In the genomic region with DNA sequence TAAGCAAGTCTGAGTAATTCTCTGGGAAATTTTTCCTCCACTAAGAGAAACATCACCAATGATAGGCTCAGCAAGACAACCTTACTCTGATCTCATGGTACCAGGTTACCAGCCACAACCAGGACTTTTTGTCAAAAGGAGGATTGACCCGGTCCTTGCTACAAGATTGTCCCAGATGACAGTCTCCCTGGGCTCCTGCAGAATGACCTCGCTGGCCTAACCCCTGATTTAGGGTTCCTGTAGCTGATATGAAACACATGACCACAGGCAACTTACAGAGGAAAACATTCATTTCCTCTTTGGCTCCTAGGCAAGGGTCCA, we compare ENCODE assay signal across 8 mouse cellular contexts.
DNase-seq lines count a peak whose midpoint lies in the region; ATAC-seq and TF ChIP-seq lines count a peak whose summit lies in the region.

No protein-coding gene starts in this region.

- H3K4me3 ChIP-seq in heart, embryonic 11.5 days (ENCODE audit: low read depth, low read length), result no peak overlapping the region
- no peak overlapping the region for H3K4me3 ChIP-seq in heart, embryonic 12.5 days
- no peak overlapping the region for H3K4me3 ChIP-seq in liver, postnatal 0 days (ENCODE audit: low read depth, low read length)

- H3K4me1 ChIP-seq in heart, embryonic 11.5 days (ENCODE audit: control insufficient read depth, insufficient read depth, low read length), result peaks cover 6% of the 10 kb centered on the region
- peaks cover 30% of the 10 kb centered on the region for H3K4me1 ChIP-seq in heart, embryonic 12.5 days (replicated peaks)
- H3K4me1 ChIP-seq in liver, postnatal 0 days (ENCODE audit: insufficient read depth), result peaks cover 12% of the 10 kb centered on the region

- no peak for TF ChIP-seq EP300 in liver, postnatal 0 days (IDR thresholded peaks at IDR 0.05; ENCODE audit: low read depth)

- TF ChIP-seq CTCF in liver, postnatal 0 days (IDR thresholded peaks at IDR 0.05; ENCODE audit: low read depth), result no peak

- no peak overlapping the region for H3K4me2 ChIP-seq in heart, embryonic 11.5 days
- H3K4me2 ChIP-seq in heart, embryonic 12.5 days, result no peak overlapping the region
- peak overlapping the region; percentile 53 for H3K4me2 ChIP-seq in liver, postnatal 0 days (ENCODE audit: low read depth, low read length)

- no peak for DNase-seq in heart, postnatal 14 days
- peak; percentile 60 for DNase-seq in 416B (ENCODE audit: low read depth)
- no peak for DNase-seq in liver, postnatal 0 days
- no peak for DNase-seq in cerebellum, postnatal 36 days
- no peak for DNase-seq in testis, postnatal 14 days (ENCODE audit: low spot score)
- no peak for DNase-seq in urinary bladder, adult 2 months (ENCODE audit: low spot score)

- peak overlapping the region; percentile 85 for H3K27ac ChIP-seq in heart, embryonic 11.5 days (ENCODE audit: low read depth, low read length)
- peak overlapping the region; percentile 88 for H3K27ac ChIP-seq in heart, embryonic 12.5 days (ENCODE audit: poor library complexity, severe bottlenecking)
- peak overlapping the region; percentile 78 for H3K27ac ChIP-seq in liver, postnatal 0 days (ENCODE audit: low read depth)

- 49% methylated on average over 2 of the region's 2 CpGs for WGBS in heart, embryonic 11.5 days (ENCODE audit: insufficient replicate concordance)
- WGBS in heart, embryonic 12.5 days, result 59% methylated on average over 2 of the region's 2 CpGs
- 38% methylated on average over 2 of the region's 2 CpGs for WGBS in liver, postnatal 0 days (ENCODE audit: insufficient replicate concordance)

- ATAC-seq in heart, embryonic 11.5 days (replicated peaks; ENCODE audit: insufficient number of reproducible peaks, low FRiP score, low TSS enrichment), result no peak
- no peak for ATAC-seq in heart, embryonic 12.5 days (ENCODE audit: insufficient number of reproducible peaks, low FRiP score)
- ATAC-seq in liver, postnatal 0 days, result no peak

- no peaks in the 10 kb centered on the region; the same call in 1 of the 2 replicates for H3K36me3 ChIP-seq in heart, embryonic 11.5 days (ENCODE audit: control insufficient read depth, insufficient read depth, low read length)
- H3K36me3 ChIP-seq in heart, embryonic 12.5 days, result peaks cover 6% of the 10 kb centered on the region; the same call in 1 of the 2 replicates
- 0 out of 2 replicates have a peak, but pooled peaks cover 2% of the 10 kb centered on the region for H3K36me3 ChIP-seq in liver, postnatal 0 days (replicated peaks; ENCODE audit: insufficient read depth, low read length)

- no peaks in the 10 kb centered on the region for H3K27me3 ChIP-seq in heart, embryonic 11.5 days (ENCODE audit: control insufficient read depth, insufficient read depth, low read length)
- H3K27me3 ChIP-seq in heart, embryonic 12.5 days (replicated peaks), result no peaks in the 10 kb centered on the region
- no peaks in the 10 kb centered on the region for H3K27me3 ChIP-seq in liver, postnatal 0 days (ENCODE audit: insufficient read depth, low read length)

- no peaks in the 10 kb centered on the region for H3K9me3 ChIP-seq in heart, embryonic 11.5 days (replicated peaks; ENCODE audit: control insufficient read depth, low read length)
- H3K9me3 ChIP-seq in heart, embryonic 12.5 days (replicated peaks), result no peaks in the 10 kb centered on the region
- no peaks in the 10 kb centered on the region for H3K9me3 ChIP-seq in liver, postnatal 0 days (ENCODE audit: low read length)

- H3K9ac ChIP-seq in heart, embryonic 11.5 days (ENCODE audit: low read depth, low read length), result no peak overlapping the region
- no peak overlapping the region for H3K9ac ChIP-seq in heart, embryonic 12.5 days
- H3K9ac ChIP-seq in liver, postnatal 0 days (replicated peaks), result no peak overlapping the region

- intact Hi-C loops in heart, postnatal 14 days (cut with DNase I), result no loop called here
